Mouse (Mus musculus) neural tube, embryonic 14.5 days (tissue): Measurements from ENCODE around the gene Ipo13. TPM values are rescaled to one million over a fixed set of nuclear protein-coding genes. Genes with fewer than 3 reads are reported as not detected.
A peak's percentile ranks its signal among the peaks of the same experiment; 100 is the strongest.

Source experiments
- ATAC-seq: fragments of 200-750 bp; cut with Nextera tagmentation; 2 replicates; pipeline ENCODE4 v1.8.0; 2017; ENCODE audit warnings: low read depth, mild to moderate bottlenecking, moderate TSS enrichment, moderate library complexity
- H3K27ac ChIP-seq: fragments of 300-500 bp; sonication (generic); 2 replicates; pipeline ENCODE4 v1.5.1; 2014; ENCODE audit warnings: low read depth, mild to moderate bottlenecking, control low read depth, low read length, moderate library complexity, mixed read lengths
- H3K27me3 ChIP-seq: fragments of 300-500 bp; sonication (generic); 2 replicates; pipeline ENCODE4 v1.6.1; 2014; ENCODE audit warnings: low read length; ENCODE audit not compliant: control insufficient read depth, insufficient read depth
- H3K36me3 ChIP-seq: fragments of 300-500 bp; sonication (generic); 2 replicates; pipeline ENCODE4 v1.6.1; 2014; ENCODE audit warnings: low read length, mixed read lengths; ENCODE audit not compliant: control insufficient read depth, insufficient read depth
- H3K4me1 ChIP-seq: fragments of 300-500 bp; sonication (generic); 2 replicates; pipeline ENCODE4 v1.6.1; 2014; ENCODE audit warnings: low read length; ENCODE audit not compliant: control insufficient read depth, insufficient read depth
- H3K4me2 ChIP-seq: fragments of 300-500 bp; sonication (generic); 2 replicates; pipeline ENCODE4 v1.6.1; 2014; ENCODE audit warnings: mild to moderate bottlenecking, low read depth, low read length, control low read depth
- H3K4me3 ChIP-seq: fragments of 300-500 bp; sonication (generic); 2 replicates; pipeline ENCODE4 v1.5.1; 2014; ENCODE audit warnings: low read depth, low read length, control low read depth, mixed read lengths
- H3K9ac ChIP-seq: fragments of 300-500 bp; sonication (generic); replicated peaks from 2 replicates; pipeline ENCODE4 v1.6.1; 2014; ENCODE audit warnings: low read depth, mild to moderate bottlenecking, control low read depth, low read length, mixed read lengths
- H3K9me3 ChIP-seq: fragments of 300-500 bp; sonication (generic); 2 replicates; pipeline ENCODE4 v1.6.1; 2016; ENCODE audit warnings: low read length; ENCODE audit not compliant: control insufficient read depth
- WGBS: fragments of 180-500 bp; shearing (Covaris S2); extraction: QIAGEN DNeasy Blood & Tissue Kit; methylation state at CpG from one replicate; pipeline ENCODE4 v1.1.7; 2014; 5-methylcytosine and 5-hydroxymethylcytosine counted together
- polyA plus RNA-seq: library from polyadenylated mRNA; unstranded; fragments of >200 nt; fragmentation: Nextera tagmentation; extraction: Ambion mirVana; gene quantifications from 2 replicates; pipeline ENCODE4 v1.2.1, GENCODE M21; 2014

The Ipo13 gene
- polyA plus RNA-seq, 1 experiment from 2014 or later: 61.7 TPM

DNA sequence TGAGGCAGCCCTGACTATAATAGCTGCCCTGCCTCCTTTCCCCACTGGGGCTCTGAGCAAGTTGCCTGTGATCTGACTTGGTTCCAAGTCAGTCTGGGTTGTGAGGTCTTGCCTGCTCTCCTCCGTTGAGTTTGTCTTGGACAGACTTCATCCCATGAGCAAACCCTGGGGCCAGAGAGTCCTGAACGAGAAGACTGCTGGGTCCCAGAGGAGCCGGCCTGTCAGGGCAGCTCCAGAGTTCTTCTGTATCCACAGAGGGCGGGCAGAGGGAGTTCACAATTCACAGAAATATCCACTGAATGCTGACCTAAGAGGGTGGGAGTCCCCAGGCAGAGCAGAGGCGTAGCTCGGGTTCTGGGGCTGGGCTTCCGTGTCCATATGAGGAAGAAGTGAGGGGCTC lies 63.9 kb downstream of the Ipo13 start:
- no peak for ATAC-seq
- peaks cover 14% of the 10 kb centered on the region for H3K4me1 ChIP-seq
- H3K4me2 ChIP-seq: no peak overlapping the region
- H3K4me3 ChIP-seq: no peak overlapping the region
- H3K9ac ChIP-seq: no peak overlapping the region
- no peaks in the 10 kb centered on the region for H3K27me3 ChIP-seq
- WGBS: 76% methylated on average over 7 of the region's 7 CpGs
- no peaks in the 10 kb centered on the region for H3K36me3 ChIP-seq
- H3K9me3 ChIP-seq: no peaks in the 10 kb centered on the region
- H3K27ac ChIP-seq: no peak overlapping the region

DNA sequence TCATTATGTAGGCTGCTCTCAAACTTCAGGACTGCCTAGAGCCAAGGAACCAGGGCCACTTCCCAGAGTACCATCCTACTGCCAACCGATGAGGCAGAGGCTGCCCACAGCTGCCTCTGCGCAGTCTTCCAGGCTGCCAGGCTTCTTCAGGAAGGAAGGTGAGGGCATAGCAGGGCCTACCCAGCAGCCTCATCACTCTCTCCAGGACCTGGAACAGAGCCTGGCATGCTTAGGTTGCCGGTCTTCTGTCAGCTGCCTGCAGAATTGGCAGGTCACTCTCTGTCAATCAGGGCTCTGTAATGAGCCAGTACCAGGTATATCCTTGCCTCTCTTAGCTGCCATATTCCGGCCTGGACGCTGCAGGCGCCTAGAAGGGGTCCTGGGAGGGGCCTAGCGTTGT lies 64.6 kb downstream of the Ipo13 start:
- ATAC-seq: no peak
- no peaks in the 10 kb centered on the region for H3K36me3 ChIP-seq
- no peak overlapping the region for H3K4me3 ChIP-seq
- H3K27me3 ChIP-seq: no peaks in the 10 kb centered on the region
- H3K9ac ChIP-seq: no peak overlapping the region
- peaks cover 11% of the 10 kb centered on the region for H3K4me1 ChIP-seq
- no peaks in the 10 kb centered on the region for H3K9me3 ChIP-seq
- peak overlapping the region; percentile 9; the same call in 1 of the 2 replicates for H3K4me2 ChIP-seq
- 74% methylated on average over 7 of the region's 7 CpGs for WGBS
- peak overlapping the region; percentile 45; the same call in 1 of the 2 replicates for H3K27ac ChIP-seq

DNA sequence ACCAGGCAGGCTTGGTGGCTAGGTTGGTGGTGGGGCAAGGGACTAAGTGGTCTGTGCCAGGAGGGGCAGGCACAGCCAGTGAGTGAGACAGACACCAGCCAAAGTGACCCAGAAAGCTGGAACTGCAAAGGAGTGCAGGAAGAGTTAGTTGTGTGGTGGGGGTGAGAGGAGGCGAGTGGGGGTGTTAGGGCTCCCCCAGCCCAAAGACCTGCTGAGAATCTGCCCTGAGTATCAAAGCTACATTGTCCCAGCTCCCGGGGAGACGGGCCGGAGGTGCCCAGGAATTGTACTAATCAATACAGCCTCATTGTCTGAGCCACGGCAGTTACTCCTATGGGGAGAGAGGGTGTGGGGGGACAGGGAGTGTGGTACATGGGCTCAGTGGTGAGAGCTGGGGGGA lies 65.3 kb downstream of the Ipo13 start:
- no peaks in the 10 kb centered on the region for H3K36me3 ChIP-seq
- H3K4me2 ChIP-seq: 0 out of 2 replicates have a peak overlapping the region, but pooled peaks have one; percentile 9
- H3K4me3 ChIP-seq: no peak overlapping the region
- H3K4me1 ChIP-seq: peaks cover 8% of the 10 kb centered on the region
- no peak overlapping the region for H3K9ac ChIP-seq
- 13% methylated on average over 4 of the region's 5 CpGs for WGBS
- no peaks in the 10 kb centered on the region for H3K27me3 ChIP-seq
- peak overlapping the region; percentile 66 for H3K27ac ChIP-seq
- peak; percentile 79 for ATAC-seq
- no peaks in the 10 kb centered on the region for H3K9me3 ChIP-seq

DNA sequence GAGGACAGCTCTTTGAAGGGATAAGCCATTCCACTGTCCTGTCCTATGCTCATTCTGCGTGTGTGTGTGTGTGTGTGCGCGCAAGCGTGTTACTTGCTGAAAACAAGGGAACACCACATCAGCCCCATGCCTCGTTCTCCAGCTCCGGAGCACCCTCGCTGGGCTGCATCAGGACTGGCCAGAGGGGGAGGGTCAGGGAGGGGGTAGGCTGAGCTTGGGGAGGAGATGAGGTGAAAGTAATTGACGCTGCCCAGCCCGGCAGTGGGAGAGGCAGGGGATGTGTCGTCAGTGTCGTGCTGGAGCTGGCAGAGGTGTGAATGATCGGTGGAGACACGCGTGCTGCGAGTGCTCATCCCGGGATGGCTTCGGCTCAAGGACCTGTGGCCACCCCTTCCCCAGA lies 65.7 kb downstream of the Ipo13 start:
- H3K9me3 ChIP-seq: no peaks in the 10 kb centered on the region
- H3K27me3 ChIP-seq: no peaks in the 10 kb centered on the region
- WGBS: 37% methylated on average over 17 of the region's 17 CpGs
- peak; percentile 39 for ATAC-seq
- no peak overlapping the region for H3K4me3 ChIP-seq
- H3K36me3 ChIP-seq: no peaks in the 10 kb centered on the region
- H3K4me2 ChIP-seq: no peak overlapping the region
- peak overlapping the region; percentile 16; the same call in 1 of the 2 replicates for H3K9ac ChIP-seq
- peak overlapping the region; percentile 66 for H3K27ac ChIP-seq
- peaks cover 8% of the 10 kb centered on the region for H3K4me1 ChIP-seq

DNA sequence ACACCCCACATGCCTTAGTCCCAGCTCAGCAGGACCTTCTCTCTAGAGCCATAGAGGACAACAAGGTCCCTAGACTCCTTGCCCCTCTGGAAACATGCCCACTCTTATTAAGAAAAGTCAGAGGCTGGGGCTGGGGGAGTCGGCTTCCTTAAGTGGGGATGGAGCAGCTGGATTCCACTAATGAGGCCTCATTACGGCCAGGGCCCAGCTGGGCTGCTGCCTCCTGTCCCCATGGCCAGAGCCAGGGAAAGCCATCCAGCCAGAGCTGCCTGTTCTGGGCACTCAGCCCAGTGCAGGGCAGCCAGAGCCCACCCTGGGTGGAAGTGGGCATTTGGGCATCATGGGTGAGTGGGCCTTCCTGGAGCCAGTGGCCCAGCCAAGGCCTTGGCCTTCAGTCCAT lies 67.8 kb downstream of the Ipo13 start:
- Histone ChIP-seq H3K9ac (no peak overlapping the region), H3K9me3 (no peaks in the 10 kb centered on the region), H3K36me3 (no peaks in the 10 kb centered on the region), H3K27ac (no peak overlapping the region; the same call in 1 of the 2 replicates), H3K4me2 (no peak overlapping the region), H3K27me3 (no peaks in the 10 kb centered on the region), H3K4me1 (peaks cover 8% of the 10 kb centered on the region), H3K4me3 (no peak overlapping the region)
- no peak; the same call in 1 of the 2 replicates for ATAC-seq
- 3% methylated on average over 2 of the region's 2 CpGs for WGBS

DNA sequence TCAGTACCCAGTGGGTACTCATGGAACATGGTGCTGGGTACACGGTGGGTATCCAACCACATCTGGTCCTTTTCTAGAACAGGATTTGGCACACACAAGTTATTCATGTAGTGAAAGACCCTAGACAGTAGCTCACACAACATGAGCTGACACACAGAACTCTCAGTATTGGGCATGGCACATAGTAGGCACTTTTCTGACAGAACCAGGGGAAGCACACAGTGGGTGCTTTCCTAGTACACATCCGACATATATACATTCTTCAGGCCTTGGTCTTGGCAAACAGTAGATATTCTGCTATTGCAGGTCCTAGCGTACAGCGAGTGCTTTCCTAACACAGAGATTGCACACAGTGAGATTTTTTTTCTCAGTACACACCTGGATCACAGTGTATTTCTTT lies 68.5 kb downstream of the Ipo13 start:
- Histone ChIP-seq H3K9ac (no peak overlapping the region), H3K27ac (no peak overlapping the region), H3K4me2 (no peak overlapping the region), H3K4me3 (no peak overlapping the region), H3K27me3 (no peaks in the 10 kb centered on the region), H3K9me3 (no peaks in the 10 kb centered on the region), H3K4me1 (peaks cover 8% of the 10 kb centered on the region), H3K36me3 (no peaks in the 10 kb centered on the region)
- ATAC-seq: no peak
- 96% methylated on average over 4 of the region's 4 CpGs for WGBS

DNA sequence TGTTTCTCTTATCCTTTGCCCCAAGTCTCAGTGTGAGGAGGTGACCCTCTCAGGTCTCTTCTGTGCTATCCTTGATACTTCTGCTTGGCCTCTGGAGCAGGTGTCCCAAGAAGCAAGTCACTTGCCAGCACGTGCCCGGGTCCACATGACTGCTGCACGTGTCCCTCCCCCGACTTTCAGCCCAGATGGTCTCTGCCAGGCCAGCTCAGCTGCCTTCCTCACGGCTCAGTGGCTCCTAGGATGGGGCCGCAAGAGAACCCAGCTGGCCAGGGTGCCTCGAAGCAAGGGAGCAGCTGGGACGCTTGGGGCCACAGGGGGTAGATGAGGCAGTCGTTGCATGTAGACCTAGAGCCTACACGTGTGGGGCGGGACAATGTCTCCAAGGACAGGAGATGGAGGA lies 69.5 kb downstream of the Ipo13 start:
- no peak overlapping the region for H3K4me3 ChIP-seq
- H3K27ac ChIP-seq: no peak overlapping the region
- no peaks in the 10 kb centered on the region for H3K36me3 ChIP-seq
- H3K4me2 ChIP-seq: no peak overlapping the region
- no peaks in the 10 kb centered on the region for H3K27me3 ChIP-seq
- H3K9me3 ChIP-seq: no peaks in the 10 kb centered on the region
- WGBS: 40% methylated on average over 11 of the region's 11 CpGs
- H3K4me1 ChIP-seq: peaks cover 4% of the 10 kb centered on the region
- ATAC-seq: no peak
- no peak overlapping the region for H3K9ac ChIP-seq

Other genes starting within 250 kb of the Ipo13 start
- 81.3 and 87.5 TPM in 2 replicates for gene Dmap1, start 232.7 kb downstream of the Ipo13 start, polyA plus RNA-seq
- not detected in 2 replicates for gene Gm12845, start 190.6 kb downstream of the Ipo13 start, polyA plus RNA-seq
- gene Klf17, start 149.4 kb downstream of the Ipo13 start, polyA plus RNA-seq: not detected in 2 replicates
- gene Slc6a9, start 80.5 kb downstream of the Ipo13 start, polyA plus RNA-seq: 32.7 and 42.9 TPM in 2 replicates
- gene Ccdc24, start 42.4 kb downstream of the Ipo13 start, polyA plus RNA-seq: 1.4 and 2.6 TPM in 2 replicates
- gene B4galt2, start 31.5 kb downstream of the Ipo13 start, polyA plus RNA-seq: 68.7 and 73.6 TPM in 2 replicates
- gene Atp6v0b, start 27.7 kb downstream of the Ipo13 start, polyA plus RNA-seq: 578 and 652 TPM in 2 replicates
- 21.5 and 22.9 TPM in 2 replicates for gene Dph2, start 23.0 kb downstream of the Ipo13 start, polyA plus RNA-seq
- 0.84 and 1.3 TPM in 2 replicates for gene Artn, start 14.8 kb upstream of the Ipo13 start, polyA plus RNA-seq
- 10.0 and 10.6 TPM in 2 replicates for gene St3gal3, start 219.9 kb upstream of the Ipo13 start, polyA plus RNA-seq